Mouse (Mus musculus) embryonic facial prominence, embryonic 15.5 days (tissue): Measurements from ENCODE around the gene 1810043G02Rik. TPM values are rescaled to one million over a fixed set of nuclear protein-coding genes. Genes with fewer than 3 reads are reported as not detected.
A peak's percentile ranks its signal among the peaks of the same experiment; 100 is the strongest.
"Not testable (repeated sequence)": the region's sequence is repeated elsewhere in the genome, so short reads cannot be mapped to it uniquely, and the experiment has no call there.

Experiments
- ATAC-seq: fragments of 200-750 bp; cut with Nextera tagmentation; 2 replicates; pipeline ENCODE4 v1.8.0; 2017; ENCODE audit warnings: low read depth, moderate TSS enrichment; ENCODE audit not compliant: insufficient number of reproducible peaks, low FRiP score, low TSS enrichment
- H3K27ac ChIP-seq: fragments of 300-500 bp; sonication (generic); replicated peaks from 2 replicates; pipeline ENCODE4 v1.5.1; 2015; ENCODE audit warnings: mild to moderate bottlenecking, inconsistent platforms
- H3K27me3 ChIP-seq: fragments of 300-500 bp; sonication (generic); 2 replicates; pipeline ENCODE4 v1.6.1; 2015; ENCODE audit warnings: inconsistent platforms
- H3K36me3 ChIP-seq: fragments of 300-500 bp; sonication (generic); 2 replicates; pipeline ENCODE4 v1.6.1; 2015; ENCODE audit warnings: mild to moderate bottlenecking, inconsistent platforms
- H3K4me1 ChIP-seq: fragments of 300-500 bp; sonication (generic); 2 replicates; pipeline ENCODE4 v1.6.1; 2015; ENCODE audit warnings: inconsistent platforms
- H3K4me2 ChIP-seq: fragments of 300-500 bp; sonication (generic); replicated peaks from 2 replicates; pipeline ENCODE4 v1.6.1; 2015; ENCODE audit warnings: mild to moderate bottlenecking, inconsistent platforms
- H3K4me3 ChIP-seq: fragments of 300-500 bp; sonication (generic); replicated peaks from 2 replicates; pipeline ENCODE4 v1.5.1; 2015; ENCODE audit warnings: mild to moderate bottlenecking, inconsistent platforms
- H3K9ac ChIP-seq: fragments of 300-500 bp; sonication (generic); 2 replicates; pipeline ENCODE4 v1.6.1; 2015; ENCODE audit warnings: inconsistent platforms
- H3K9me3 ChIP-seq: fragments of 300-500 bp; sonication (generic); replicated peaks from 2 replicates; pipeline ENCODE4 v1.6.1; 2016; ENCODE audit warnings: inconsistent platforms
- WGBS: fragments of 180-500 bp; shearing (Covaris S2); methylation state at CpG from one replicate; pipeline ENCODE4 v1.1.7; 2015; 5-methylcytosine and 5-hydroxymethylcytosine counted together
- polyA plus RNA-seq: library from polyadenylated mRNA; unstranded; fragments of >200 nt; fragmentation: Nextera tagmentation; extraction: Ambion mirVana; gene quantifications from 2 replicates; pipeline ENCODE4 v1.2.1, GENCODE M21; 2015

1810043G02Rik gene
- polyA plus RNA-seq, 1 experiment from 2014 or later: 32.7 TPM

- Histone ChIP-seq H3K27me3 (no peaks in the 10 kb centered on the region), H3K9me3 (no peaks in the 10 kb centered on the region), H3K4me1 (no peaks in the 10 kb centered on the region), H3K9ac (no peak overlapping the region), H3K27ac (no peak overlapping the region), H3K4me2 (peak overlapping the region; percentile 55), H3K4me3 (peak overlapping the region; percentile 29), H3K36me3 (no peaks in the 10 kb centered on the region)
- 17% methylated on average over 19 of the region's 19 CpGs for WGBS
- ATAC-seq: no peak; the same call in 1 of the 2 replicates
Measured at GRCm38 (mm10) chr10:78018797-78019203, 40.5 kb downstream of the 1810043G02Rik start.

- Histone ChIP-seq H3K9ac (no peak overlapping the region), H3K4me2 (no peak overlapping the region; the same call in 1 of the 2 replicates), H3K4me1 (no peaks in the 10 kb centered on the region), H3K27ac (no peak overlapping the region), H3K9me3 (no peaks in the 10 kb centered on the region), H3K36me3 (no peaks in the 10 kb centered on the region), H3K27me3 (no peaks in the 10 kb centered on the region), H3K4me3 (no peak overlapping the region)
- 77% methylated on average over 4 of the region's 4 CpGs for WGBS
- peak; percentile 39; the same call in 1 of the 2 replicates for ATAC-seq
Measured at GRCm38 (mm10) chr10:78019291-78019690, 41.0 kb downstream of the 1810043G02Rik start.

GRCm38 (mm10) chr10:78019984-78020383 lies 41.7 kb downstream of the 1810043G02Rik start:
- WGBS: 94% methylated on average over 7 of the region's 11 CpGs
- H3K27me3 ChIP-seq, H3K9me3 ChIP-seq, H3K4me1 ChIP-seq, H3K4me2 ChIP-seq, H3K4me3 ChIP-seq, H3K36me3 ChIP-seq, H3K9ac ChIP-seq, H3K27ac ChIP-seq, ATAC-seq: not testable (repeated sequence)

GRCm38 (mm10) chr10:78025453-78025852 lies 47.1 kb downstream of the 1810043G02Rik start:
- not testable (repeated sequence) for H3K27me3 ChIP-seq, H3K9me3 ChIP-seq, H3K4me3 ChIP-seq, H3K36me3 ChIP-seq, H3K27ac ChIP-seq, ATAC-seq, H3K9ac ChIP-seq, H3K4me2 ChIP-seq, H3K4me1 ChIP-seq
- WGBS: 68% methylated on average over 6 of the region's 8 CpGs

- Histone ChIP-seq H3K27ac (no peak overlapping the region), H3K36me3 (no peaks in the 10 kb centered on the region), H3K9ac (no peak overlapping the region), H3K9me3 (no peaks in the 10 kb centered on the region), H3K27me3 (no peaks in the 10 kb centered on the region), H3K4me2 (no peak overlapping the region), H3K4me3 (no peak overlapping the region), H3K4me1 (no peaks in the 10 kb centered on the region)
- ATAC-seq: peak; percentile 65; the same call in 1 of the 2 replicates
- WGBS: 2% methylated on average over 5 of the region's 5 CpGs
Measured at GRCm38 (mm10) chr10:78028129-78028528, 49.8 kb downstream of the 1810043G02Rik start.

GRCm38 (mm10) chr10:78029080-78029479 lies 50.8 kb downstream of the 1810043G02Rik start:
- WGBS: 78% methylated on average over 1 of the region's 1 CpGs
- H3K9ac ChIP-seq: no peak overlapping the region
- no peak for ATAC-seq
- no peaks in the 10 kb centered on the region for H3K36me3 ChIP-seq
- H3K27ac ChIP-seq: no peak overlapping the region
- H3K27me3 ChIP-seq: no peaks in the 10 kb centered on the region
- no peak overlapping the region for H3K4me3 ChIP-seq
- no peak overlapping the region for H3K4me2 ChIP-seq
- no peaks in the 10 kb centered on the region for H3K4me1 ChIP-seq
- H3K9me3 ChIP-seq: no peaks in the 10 kb centered on the region

- Histone ChIP-seq H3K4me1 (no peaks in the 10 kb centered on the region), H3K27me3 (no peaks in the 10 kb centered on the region; the same call in 1 of the 2 replicates), H3K4me2 (no peak overlapping the region), H3K9ac (no peak overlapping the region), H3K4me3 (no peak overlapping the region), H3K36me3 (no peaks in the 10 kb centered on the region), H3K9me3 (no peaks in the 10 kb centered on the region), H3K27ac (no peak overlapping the region)
- ATAC-seq: no peak
- 75% methylated on average over 2 of the region's 2 CpGs for WGBS
Measured at GRCm38 (mm10) chr10:78031987-78032386, 53.7 kb downstream of the 1810043G02Rik start.

Other genes starting within 250 kb of the 1810043G02Rik start
- 1.5 and 1.7 TPM in 2 replicates for gene Gm18596, start 235.9 kb upstream of the 1810043G02Rik start, polyA plus RNA-seq
- 1.5 and 1.9 TPM in 2 replicates for gene Gm9736, start 227.2 kb upstream of the 1810043G02Rik start, polyA plus RNA-seq
- gene Gm3233, start 218.8 kb upstream of the 1810043G02Rik start, polyA plus RNA-seq: 0.41 and 0.77 TPM in 2 replicates
- gene Gm3238, start 207.2 kb upstream of the 1810043G02Rik start, polyA plus RNA-seq: 0.92 TPM in 1 of 2 replicates, not detected in the other
- gene Gm7138, start 201.6 kb upstream of the 1810043G02Rik start, polyA plus RNA-seq: 1.3 and 1.7 TPM in 2 replicates
- gene Gm3250, start 196.0 kb upstream of the 1810043G02Rik start, polyA plus RNA-seq: not detected in 2 replicates
- gene Gm7137, start 190.3 kb upstream of the 1810043G02Rik start, polyA plus RNA-seq: 0.54 TPM in 1 of 2 replicates, not detected in the other
- gene Gm9639, start 183.4 kb upstream of the 1810043G02Rik start, polyA plus RNA-seq: 0.91 and 1.0 TPM in 2 replicates
- gene Gm19668, start 179.4 kb upstream of the 1810043G02Rik start, polyA plus RNA-seq: 0.24 and 0.55 TPM in 2 replicates
- gene Gm9507, start 166.7 kb upstream of the 1810043G02Rik start, polyA plus RNA-seq: 2.0 and 2.1 TPM in 2 replicates
- 2.8 and 3.4 TPM in 2 replicates for gene Gm2696, start 163.8 kb upstream of the 1810043G02Rik start, polyA plus RNA-seq
- gene Krtap10-4, start 151.4 kb upstream of the 1810043G02Rik start, polyA plus RNA-seq: 2.6 and 5.3 TPM in 2 replicates
- 2.9 and 3.8 TPM in 2 replicates for gene Krtap10-10, start 142.6 kb upstream of the 1810043G02Rik start, polyA plus RNA-seq
- 0.73 and 0.88 TPM in 2 replicates for gene Gm36176, start 131.7 kb upstream of the 1810043G02Rik start, polyA plus RNA-seq
- gene Gm10318, start 125.7 kb upstream of the 1810043G02Rik start, polyA plus RNA-seq: 3.0 and 3.4 TPM in 2 replicates
- gene Gm3285, start 116.5 kb upstream of the 1810043G02Rik start, polyA plus RNA-seq: 2.4 and 3.3 TPM in 2 replicates
- 4.3 and 5.0 TPM in 2 replicates for gene Lrrc3, start 76.0 kb upstream of the 1810043G02Rik start, polyA plus RNA-seq
- gene Trpm2, start 8.0 kb upstream of the 1810043G02Rik start, polyA plus RNA-seq: 0.60 and 0.79 TPM in 2 replicates
- 129 and 148 TPM in 2 replicates for gene Pfkl, start 31.6 kb downstream of the 1810043G02Rik start, polyA plus RNA-seq
- 0.39 and 0.65 TPM in 2 replicates for gene Dnmt3l, start 63.4 kb downstream of the 1810043G02Rik start, polyA plus RNA-seq
- gene Aire, start 65.1 kb downstream of the 1810043G02Rik start, polyA plus RNA-seq: 0.30 and 0.31 TPM in 2 replicates
- 5.3 and 5.5 TPM in 2 replicates for gene Icosl, start 90.8 kb downstream of the 1810043G02Rik start, polyA plus RNA-seq
- gene D10Jhu81e, start 191.3 kb downstream of the 1810043G02Rik start, polyA plus RNA-seq: 38.1 and 40.9 TPM in 2 replicates
- gene Pwp2, start 206.6 kb downstream of the 1810043G02Rik start, polyA plus RNA-seq: 17.9 and 18.4 TPM in 2 replicates